Mouse (Mus musculus) MEL (cell line): ENCODE measurements around the gene Sbp. TPM values are rescaled to one million over a fixed set of nuclear protein-coding genes. Genes with fewer than 3 reads are reported as not detected.
"Not testable (repeated sequence)": the region's sequence is repeated elsewhere in the genome, so short reads cannot be mapped to it uniquely, and the experiment has no call there.

Source experiments
- DNase-seq: peaks from one replicate; pipeline ENCODE4 v3.0.0; 2011; ENCODE audit warnings: low read depth, low spot score
- H3K27ac ChIP-seq: 2 replicates; pipeline ENCODE4 v1.5.1; 2012; ENCODE audit warnings: low read depth, mild to moderate bottlenecking, control low read depth, low read length, moderate library complexity; ENCODE audit not compliant: control insufficient read depth
- H3K27me3 ChIP-seq, 2 experiments: fragments of 150-350 bp in 1 of 2; sonication (generic) in 1 of 2; 2 replicates each; pipeline ENCODE4 v1.6.1; 2012; ENCODE audit warnings: low read length in 2 of 2, mild to moderate bottlenecking in 2 of 2, improper control_type of control experiment in 1 of 2, moderate library complexity in 1 of 2; ENCODE audit not compliant: insufficient read depth in 2 of 2, control insufficient read depth in 1 of 2
- H3K36me3 ChIP-seq, 2 experiments: 2 replicates each; pipeline ENCODE4 v1.6.1; 2012 to 2014; ENCODE audit warnings: low read length in 2 of 2, improper control_type of control experiment in 1 of 2, inconsistent platforms in 1 of 2, mild to moderate bottlenecking in 1 of 2; ENCODE audit not compliant: insufficient read depth in 2 of 2, control insufficient read depth in 1 of 2
- H3K4me1 ChIP-seq, 2 experiments: fragments of 150-350 bp in 1 of 2; sonication (generic) in 1 of 2; 2 replicates each; pipeline ENCODE4 v1.6.1; 2012; ENCODE audit warnings: low read length in 2 of 2, improper control_type of control experiment in 1 of 2, mild to moderate bottlenecking in 1 of 2; ENCODE audit not compliant: insufficient read depth in 2 of 2, control insufficient read depth in 1 of 2
- H3K4me3 ChIP-seq, 2 experiments: fragments of 150-350 bp in 1 of 2; sonication (generic) in 1 of 2; 2 replicates each; pipeline ENCODE4 v1.5.1; 2012; ENCODE audit warnings: low read depth in 2 of 2, low read length in 2 of 2, mild to moderate bottlenecking in 2 of 2, moderate library complexity in 2 of 2, control low read depth in 1 of 2, improper control_type of control experiment in 1 of 2; ENCODE audit not compliant: control insufficient read depth in 1 of 2, insufficient read depth in 1 of 2
- H3K79me2 ChIP-seq: 2 replicates; pipeline ENCODE4 v1.6.1; 2012; ENCODE audit warnings: mild to moderate bottlenecking, low read length, moderate library complexity; ENCODE audit not compliant: control insufficient read depth, poor library complexity, insufficient read depth
- H3K9ac ChIP-seq: 2 replicates; pipeline ENCODE4 v1.6.1; 2012; ENCODE audit warnings: low read depth, mild to moderate bottlenecking, control low read depth, low read length, moderate library complexity; ENCODE audit not compliant: control insufficient read depth, poor library complexity, severe bottlenecking
- H3K9me3 ChIP-seq: fragments of 150-350 bp; sonication (generic); replicated peaks from 2 replicates; pipeline ENCODE4 v1.6.1; 2012; ENCODE audit warnings: mild to moderate bottlenecking, low read length, improper control_type of control experiment, moderate library complexity; ENCODE audit not compliant: insufficient read depth
- BHLHE40 ChIP-seq: IDR thresholded peaks from 2 replicates; pipeline ENCODE4 v1.6.1; 2012; ENCODE audit warnings: low read depth, mild to moderate bottlenecking, inconsistent platforms, low read length, improper control_type of control experiment, borderline replicate concordance
- CHD1 ChIP-seq: IDR thresholded peaks from 2 replicates; pipeline ENCODE4 v1.6.1; 2012; ENCODE audit warnings: low read depth, mild to moderate bottlenecking, inconsistent platforms, low read length, improper control_type of control experiment
- CTCF ChIP-seq, 3 experiments: IDR thresholded peaks in 2 of 3; conservative IDR thresholded peaks in 1 of 3; 2 replicates each; pipeline ENCODE4 v1.5.1; 2011 to 2012; ENCODE audit warnings: low read length in 3 of 3, low read depth in 2 of 3, mild to moderate bottlenecking in 2 of 3, improper control_type of control experiment in 1 of 3, inconsistent platforms in 1 of 3, mixed read lengths in 1 of 3, moderate library complexity in 1 of 3; ENCODE audit not compliant: control insufficient read depth in 1 of 3, insufficient read depth in 1 of 3, poor library complexity in 1 of 3, severe bottlenecking in 1 of 3
- E2F4 ChIP-seq: IDR thresholded peaks from 2 replicates; pipeline ENCODE4 v1.6.1; 2011; ENCODE audit warnings: low read depth, low read length, improper control_type of control experiment, borderline replicate concordance
- EP300 ChIP-seq, 2 experiments: IDR thresholded peaks; 2 replicates each; pipeline ENCODE4 v1.6.1; 2011; ENCODE audit warnings: improper control_type of control experiment in 2 of 2, low read length in 2 of 2, low read depth in 1 of 2, mild to moderate bottlenecking in 1 of 2
- ETS1 ChIP-seq: IDR thresholded peaks from 2 replicates; pipeline ENCODE4 v1.6.1; 2012; ENCODE audit warnings: low read depth, mild to moderate bottlenecking, inconsistent platforms, low read length, improper control_type of control experiment, moderate library complexity
- GABPA ChIP-seq: IDR thresholded peaks from 2 replicates; pipeline ENCODE4 v1.6.1; 2012; ENCODE audit warnings: low read depth, mild to moderate bottlenecking, inconsistent platforms, low read length, improper control_type of control experiment, moderate library complexity
- GATA1 ChIP-seq: IDR thresholded peaks from 2 replicates; pipeline ENCODE4 v1.6.1; 2011; ENCODE audit warnings: low read depth, low read length, improper control_type of control experiment
- MAX ChIP-seq: IDR thresholded peaks from 2 replicates; pipeline ENCODE4 v1.6.1; 2011; ENCODE audit warnings: low read length, improper control_type of control experiment
- MEF2A ChIP-seq: IDR thresholded peaks from 2 replicates; pipeline ENCODE4 v1.6.1; 2014; ENCODE audit warnings: low read depth, mild to moderate bottlenecking, inconsistent platforms, low read length, improper control_type of control experiment; ENCODE audit not compliant: poor library complexity, insufficient replicate concordance, severe bottlenecking; ENCODE audit errors: extremely low read depth
- MYB ChIP-seq: IDR thresholded peaks from 2 replicates; pipeline ENCODE4 v1.6.1; 2011; ENCODE audit warnings: mild to moderate bottlenecking, low read depth, low read length, improper control_type of control experiment
- NELFE ChIP-seq: IDR thresholded peaks from 2 replicates; pipeline ENCODE4 v1.6.1; 2011; ENCODE audit warnings: low read depth, low read length, improper control_type of control experiment
- NRF1 ChIP-seq: IDR thresholded peaks from 2 replicates; pipeline ENCODE4 v1.6.1; 2014; ENCODE audit warnings: low read depth, mild to moderate bottlenecking, inconsistent platforms, low read length, improper control_type of control experiment, moderate library complexity; ENCODE audit not compliant: poor library complexity, insufficient read depth, severe bottlenecking
- POLR2AphosphoS2 ChIP-seq: IDR thresholded peaks from 2 replicates; pipeline ENCODE4 v1.6.1; 2011; ENCODE audit warnings: low read length, improper control_type of control experiment
- POLR2AphosphoS5 ChIP-seq: IDR thresholded peaks from 2 replicates; pipeline ENCODE4 v1.6.1; 2012; ENCODE audit warnings: low read depth, borderline replicate concordance, mild to moderate bottlenecking, inconsistent platforms, low read length, moderate library complexity, mixed read lengths
- RAD21 ChIP-seq: IDR thresholded peaks from 2 replicates; pipeline ENCODE4 v1.6.1; 2011; ENCODE audit warnings: mild to moderate bottlenecking, low read depth, low read length, improper control_type of control experiment
- SMC3 ChIP-seq: IDR thresholded peaks from 2 replicates; pipeline ENCODE4 v1.6.1; 2011; ENCODE audit warnings: low read depth, low read length, improper control_type of control experiment
- TAL1 ChIP-seq: IDR thresholded peaks from 2 replicates; pipeline ENCODE4 v1.6.1; 2012; ENCODE audit warnings: mild to moderate bottlenecking, inconsistent platforms, low read length, moderate library complexity, mixed read lengths
- TBP ChIP-seq: IDR thresholded peaks from 2 replicates; pipeline ENCODE4 v1.8.0; 2011; ENCODE audit warnings: low read depth, low read length, improper control_type of control experiment
- TCF12 ChIP-seq: IDR thresholded peaks from 2 replicates; pipeline ENCODE4 v1.6.1; 2014; ENCODE audit warnings: low read depth, mild to moderate bottlenecking, inconsistent platforms, low read length, improper control_type of control experiment, moderate library complexity
- ZC3H11A ChIP-seq: IDR thresholded peaks from 2 replicates; pipeline ENCODE4 v1.6.1; 2012; ENCODE audit warnings: low read depth, mild to moderate bottlenecking, inconsistent platforms, low read length, improper control_type of control experiment
- ZKSCAN1 ChIP-seq: IDR thresholded peaks from 2 replicates; pipeline ENCODE4 v1.6.1; 2012; ENCODE audit warnings: low read depth, mild to moderate bottlenecking, inconsistent platforms, low read length, improper control_type of control experiment, moderate library complexity
- ZMIZ1 ChIP-seq: IDR thresholded peaks from 2 replicates; pipeline ENCODE4 v1.6.1; 2012; ENCODE audit warnings: low read depth, mild to moderate bottlenecking, inconsistent platforms, low read length, improper control_type of control experiment, moderate library complexity
- ZNF384 ChIP-seq: IDR thresholded peaks from 2 replicates; pipeline ENCODE4 v1.6.1; 2012; ENCODE audit warnings: low read depth, mild to moderate bottlenecking, inconsistent platforms, low read length, improper control_type of control experiment
- polyA plus RNA-seq, 2 experiments: library from polyadenylated mRNA; stranded (reverse) in 1 of 2; unstranded in 1 of 2; fragments of >175 nt in 1 of 2; fragments of >200 nt in 1 of 2; gene quantifications; 2 replicates each; pipeline versions ENCODE4 v1.2.1 to v1.2.4; 2012; ENCODE audit warnings: low replicate concordance in 2 of 2, low read depth in 1 of 2; ENCODE audit not compliant: insufficient read length in 2 of 2, insufficient read depth in 1 of 2, missing spikeins in 1 of 2
- total RNA-seq: library from RNA; depleted of rRNA; stranded (reverse); fragments of 300-350 nt; gene quantifications from 2 replicates; pipeline ENCODE4 v1.2.3, GENCODE M21; 2012

Sbp gene
- total and polyA plus RNA-seq, 3 experiments, result not detected

DNA sequence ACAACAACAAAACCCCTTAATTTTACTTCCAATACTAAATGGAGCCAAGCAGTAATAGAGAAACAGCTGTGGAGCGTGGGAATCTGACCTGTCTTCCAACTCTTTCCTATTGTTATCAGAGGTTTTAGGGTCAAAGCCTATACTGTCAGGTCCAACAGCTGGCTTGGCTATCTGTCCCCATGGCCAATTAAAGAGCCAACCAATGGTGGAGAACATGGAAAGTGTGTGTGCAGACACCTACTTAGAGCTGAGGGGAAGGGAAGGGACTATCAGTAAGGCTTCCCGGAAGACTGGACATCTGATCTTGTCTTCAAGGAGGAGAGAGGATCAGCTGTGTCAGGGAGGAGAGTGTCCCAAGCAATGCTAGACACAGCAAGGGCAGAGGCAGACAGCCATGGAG is 7.6 kb downstream of the Sbp start (continued):
- no peak for TF ChIP-seq NELFE

DNA sequence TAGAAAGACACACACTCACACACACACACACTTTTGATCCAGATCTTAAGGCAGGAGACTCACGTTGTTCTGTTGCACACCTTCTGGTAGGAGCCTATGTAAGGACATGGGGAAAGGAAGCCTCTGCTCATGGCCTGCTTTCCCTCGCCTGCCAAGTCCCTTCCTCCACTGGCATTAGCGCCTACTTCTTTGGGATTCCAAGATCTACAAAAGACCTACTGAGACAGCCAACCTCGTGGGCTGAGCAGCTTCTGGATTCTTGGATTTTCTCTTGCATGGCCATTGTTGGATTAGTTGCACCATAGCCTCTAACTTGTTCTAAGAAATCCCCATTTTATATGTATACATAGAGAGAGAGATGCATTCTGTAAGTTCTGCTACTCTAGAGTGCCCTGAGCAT is 9.4 kb downstream of the Sbp start:
- H3K9me3 ChIP-seq, H3K9ac ChIP-seq, H3K4me3 ChIP-seq, H3K36me3 ChIP-seq, H3K4me1 ChIP-seq, H3K27me3 ChIP-seq, H3K79me2 ChIP-seq, DNase-seq, H3K27ac ChIP-seq: not testable (repeated sequence)

- no peak for TF ChIP-seq POLR2AphosphoS5
- no peak for TF ChIP-seq TCF12
- no peak for TF ChIP-seq E2F4
- TF ChIP-seq RAD21, result no peak
- TF ChIP-seq MEF2A, result no peak
- Histone ChIP-seq H3K36me3 (no peaks in the 10 kb centered on the region), H3K9ac (no peak within 1 kb of the TSS), H3K27me3 (0 out of 4 replicates have a peak, but pooled peaks cover 0 to 1% of the 10 kb centered on the region in 2 experiments), H3K4me3 (no peak within 1 kb of the TSS), H3K79me2 (no peaks in the 10 kb centered on the region), H3K9me3 (no peaks in the 10 kb centered on the region), H3K4me1 (no peaks in the 10 kb centered on the region), H3K27ac (no peak within 1 kb of the TSS)
- DNase-seq, result no peak
Measured at GRCm38 (mm10) chr17:23955174-23955573, 13.7 kb downstream of the Sbp start, which contains the start of gene Sbpl. Gene Sbpl, minus strand, starts transcription at chr17:23955274.

GRCm38 (mm10) chr17:23960084-23960738 is 18.7 kb downstream of the Sbp start:
- Histone ChIP-seq H3K36me3 (no peaks in the 10 kb centered on the region; a peak in 1 of 4 replicates), H3K27me3 (peaks cover 0 to under 1% of the 10 kb centered on the region in 2 experiments; a peak in 1 of 4 replicates), H3K4me1 (peaks cover 0 to 3% of the 10 kb centered on the region in 2 experiments; a peak in 1 of 4 replicates), H3K9me3 (no peaks in the 10 kb centered on the region), H3K9ac (no peak overlapping the region), H3K79me2 (no peaks in the 10 kb centered on the region), H3K4me3 (no peak overlapping the region), H3K27ac (no peak overlapping the region)
- DNase-seq, result peak; percentile 84
- no peak for TF ChIP-seq ZKSCAN1
- TF ChIP-seq CHD1, result no peak
- no peak for TF ChIP-seq TAL1
- TF ChIP-seq CTCF (IDR thresholded peaks at IDR 0.05 in 2 of 3, conservative IDR thresholded peaks at IDR 0.05 in 1 of 3; ENCODE audit: control insufficient read depth in 1 of 3, insufficient read depth in 1 of 3, low read depth in 2 of 3, low read length in 3 of 3, poor library complexity in 1 of 3, severe bottlenecking in 1 of 3), result peak; percentile 95 to 98 (median 96)
- no peak for TF ChIP-seq MYB
- TF ChIP-seq TBP, result no peak
- TF ChIP-seq GATA1, result no peak
- TF ChIP-seq MAX, result no peak
- TF ChIP-seq ZNF384, result no peak; the same call in 1 of the 2 replicates
- peak; percentile 78 for TF ChIP-seq ZC3H11A
- TF ChIP-seq SMC3, result peak; percentile 87
- no peak for TF ChIP-seq GABPA
- TF ChIP-seq ZMIZ1, result no peak
- TF ChIP-seq EP300 (IDR thresholded peaks at IDR 0.05; ENCODE audit: low read depth in 1 of 2, low read length in 2 of 2), result no peak
- no peak for TF ChIP-seq ETS1
- TF ChIP-seq POLR2AphosphoS2, result no peak
- TF ChIP-seq NELFE, result no peak
- TF ChIP-seq BHLHE40, result 0 out of 2 replicates have a peak, but pooled peaks have one; percentile 19
- TF ChIP-seq NRF1, result no peak
